9 mouse cellular contexts compared by ENCODE assay signal in the genomic region with DNA sequence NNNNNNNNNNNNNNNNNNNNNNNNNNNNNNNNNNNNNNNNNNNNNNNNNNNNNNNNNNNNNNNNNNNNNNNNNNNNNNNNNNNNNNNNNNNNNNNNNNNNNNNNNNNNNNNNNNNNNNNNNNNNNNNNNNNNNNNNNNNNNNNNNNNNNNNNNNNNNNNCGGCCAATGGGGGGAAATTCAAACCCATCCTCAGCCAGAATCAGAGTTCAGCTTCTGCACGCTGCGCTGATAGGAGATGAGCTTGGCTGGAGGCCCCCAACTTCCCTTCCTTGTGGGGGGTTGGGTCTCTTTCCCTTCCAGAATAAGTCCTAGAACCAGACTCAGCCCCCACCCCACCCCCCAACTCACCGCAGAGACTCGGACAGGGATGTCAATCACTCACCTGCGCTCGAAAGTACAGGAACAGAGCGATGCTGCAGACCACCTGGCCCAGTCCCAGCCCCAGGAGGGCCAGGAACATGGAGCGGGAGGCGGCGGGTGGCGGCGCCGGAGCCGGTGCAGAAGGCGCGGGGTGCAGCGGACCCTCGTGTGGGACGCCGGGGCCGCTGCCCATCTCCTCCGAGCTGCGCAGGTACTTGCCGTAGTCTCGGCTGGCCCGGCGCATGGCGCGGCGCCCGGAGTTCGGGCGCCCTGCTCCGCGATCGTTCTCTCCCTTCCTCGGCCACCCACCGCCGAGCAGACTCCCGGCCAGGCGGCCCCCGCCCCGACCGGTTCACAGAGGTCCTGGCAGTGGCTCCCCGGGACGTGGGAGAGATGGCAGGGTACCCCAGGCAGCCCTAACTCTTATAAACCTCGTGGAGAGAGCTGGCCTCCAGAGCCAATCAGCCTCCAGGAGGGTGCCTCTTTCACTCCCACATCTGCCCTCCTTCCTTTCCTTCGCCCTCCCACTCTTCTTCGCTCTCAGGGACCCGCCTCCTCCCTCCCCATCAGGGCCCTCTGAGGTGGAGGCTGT. TPM values are rescaled to one million over a fixed set of nuclear protein-coding genes. Genes with fewer than 3 reads are reported as not detected.
DNase-seq lines count a peak whose midpoint lies in the region; ATAC-seq lines count a peak whose summit lies in the region.
"Had no signal": no experiment of that assay in that cellular context is flagged by ENCODE, and none has a peak within 500 bp of the region (broad histone marks: within the 10 kb centered on the region; RNA-seq: fewer than 3 reads in every experiment).

Tnfsf11 (minus strand) TSS at position 758 of the 952 bp plus-strand sequence.

- H3K9ac ChIP-seq in forebrain, embryonic 15.5 days (replicated peaks) = peak within 1 kb of the TSS; percentile 47
- peak within 1 kb of the TSS; percentile 52 for H3K9ac ChIP-seq in limb, embryonic 13.5 days

- peaks cover 28% of the 10 kb centered on the region for H3K27me3 ChIP-seq in forebrain, embryonic 15.5 days
- H3K27me3 ChIP-seq in limb, embryonic 13.5 days = peaks cover 38% of the 10 kb centered on the region
- H3K27me3 ChIP-seq in splenic B cell, adult 2 months (ENCODE audit: control insufficient read depth, insufficient read depth, low read length, poor library complexity, severe bottlenecking) = no peaks in the 10 kb centered on the region

- H3K4me1 ChIP-seq in forebrain, embryonic 15.5 days = peaks cover 9% of the 10 kb centered on the region
- H3K4me1 ChIP-seq in limb, embryonic 13.5 days = peaks cover 6% of the 10 kb centered on the region; the same call in 1 of the 2 replicates

- H3K27ac ChIP-seq in forebrain, embryonic 15.5 days (replicated peaks) = no peak within 1 kb of the TSS
- no peak within 1 kb of the TSS for H3K27ac ChIP-seq in limb, embryonic 13.5 days

- peak within 1 kb of the TSS; percentile 43 for H3K4me3 ChIP-seq in forebrain, embryonic 15.5 days
- H3K4me3 ChIP-seq in limb, embryonic 13.5 days = peak within 1 kb of the TSS; percentile 55

- ATAC-seq in forebrain, embryonic 15.5 days (replicated peaks) = peak; percentile 57
- peak; percentile 77 for ATAC-seq in limb, embryonic 13.5 days (ENCODE audit: low FRiP score, low read depth)

- DNase-seq in kidney, postnatal 14 days = peak; percentile 14
- DNase-seq in kidney, postnatal 25 days = no peak
- peak; percentile 24 for DNase-seq in ZHBTc4 (ENCODE audit: low read depth, low spot score)
- peak; percentile 19 for DNase-seq in splenic B cell, adult 2 months (ENCODE audit: low read depth, low spot score)
- DNase-seq in right cerebral cortex, postnatal 4 days = no peak
- DNase-seq in left cerebral cortex, postnatal 36 days (ENCODE audit: low spot score in 2 of 2) = no peak

- H3K4me2 ChIP-seq in forebrain, embryonic 15.5 days (replicated peaks) = peak within 1 kb of the TSS; percentile 90
- peak within 1 kb of the TSS; percentile 95 for H3K4me2 ChIP-seq in limb, embryonic 13.5 days (replicated peaks)

- under 1% methylated on average over 51 of the region's 51 CpGs for WGBS in forebrain, embryonic 15.5 days
- WGBS in limb, embryonic 13.5 days = 2% methylated on average over 37 of the region's 51 CpGs

- H3K9me3 ChIP-seq in forebrain, embryonic 15.5 days = no peaks in the 10 kb centered on the region
- no peaks in the 10 kb centered on the region for H3K9me3 ChIP-seq in limb, embryonic 13.5 days

- no peaks in the 10 kb centered on the region for H3K36me3 ChIP-seq in forebrain, embryonic 15.5 days
- no peaks in the 10 kb centered on the region for H3K36me3 ChIP-seq in limb, embryonic 13.5 days
- no peaks in the 10 kb centered on the region for H3K36me3 ChIP-seq in splenic B cell, adult 2 months (ENCODE audit: control insufficient read depth, insufficient read depth, low read length, poor library complexity, severe bottlenecking)

- intact Hi-C loops in left cerebral cortex, postnatal 36 days (cut with DNase I) = no loop called here

RNA-seq across cellular contexts. Expression of gene Tnfsf11, which starts in this region (rescaled TPM):
- polyA plus RNA-seq in forebrain, embryonic 15.5 days (2015; fragmentation: Nextera tagmentation; extraction: Ambion mirVana) = 0.10 TPM in 1 of 2 replicates, not detected in the other
- 0.51 and 0.61 TPM in 2 replicates for polyA plus RNA-seq in limb, embryonic 13.5 days (2015; fragmentation: Nextera tagmentation; extraction: Ambion mirVana)
- not detected for total RNA-seq in left cerebral cortex, postnatal 36 days (2021)
- polyA plus RNA-seq: testis, adult 2 months had no signal

Comparison
In these comparisons a context has a peak if more than half of its experiments do, and no peak if none do; other contexts are left out.
1. DNase-seq: peak in kidney, postnatal 14 days (single experiment), ZHBTc4 (single experiment) and splenic B cell, adult 2 months (single experiment); none in kidney, postnatal 25 days (0 of 2), right cerebral cortex, postnatal 4 days (single experiment) and left cerebral cortex, postnatal 36 days (0 of 2).
2. Peak in ATAC-seq, H3K4me3 ChIP-seq, H3K9ac ChIP-seq and H3K4me2 ChIP-seq in forebrain, embryonic 15.5 days; RNA of the gene not detected or under 1 TPM.
3. Peak in ATAC-seq, H3K4me3 ChIP-seq, H3K9ac ChIP-seq and H3K4me2 ChIP-seq in limb, embryonic 13.5 days; RNA of the gene not detected or under 1 TPM.